Mouse (Mus musculus) CH12.LX (cell line): ENCODE measurements at regions not wholly inside any gene's neighbourhood (a gene's known extent, or its start where the extent isn't known, plus 50 kb on each side); places are given as distances from the start of the nearest gene placed in this dataset.

ENCODE experiments used
- CTCF ChIP-seq, 2 experiments: IDR thresholded peaks in 1 of 2; conservative IDR thresholded peaks in 1 of 2; 2 replicates each; pipeline ENCODE4 v1.5.1; 2011 to 2012; ENCODE audit warnings: low read depth in 2 of 2, low read length in 2 of 2, improper control_type of control experiment in 1 of 2, inconsistent platforms in 1 of 2, mild to moderate bottlenecking in 1 of 2, moderate library complexity in 1 of 2
- EP300 ChIP-seq: IDR thresholded peaks from 2 replicates; pipeline ENCODE4 v1.6.1; 2011; ENCODE audit warnings: low read length, improper control_type of control experiment
- GABPA ChIP-seq: IDR thresholded peaks from 2 replicates; pipeline ENCODE4 v1.6.1; 2012; ENCODE audit warnings: low read depth, low read length, improper control_type of control experiment, inconsistent platforms; ENCODE audit not compliant: insufficient replicate concordance
- HCFC1 ChIP-seq: IDR thresholded peaks from 2 replicates; pipeline ENCODE4 v1.6.1; 2012; ENCODE audit warnings: low read depth, mild to moderate bottlenecking, inconsistent platforms, low read length, improper control_type of control experiment
- MAX ChIP-seq: IDR thresholded peaks from 2 replicates; pipeline ENCODE4 v1.6.1; 2011; ENCODE audit warnings: low read length, improper control_type of control experiment
- MAZ ChIP-seq: IDR thresholded peaks from 2 replicates; pipeline ENCODE4 v1.6.1; 2012; ENCODE audit warnings: low read depth, mild to moderate bottlenecking, inconsistent platforms, low read length, improper control_type of control experiment, moderate library complexity
- NELFE ChIP-seq: IDR thresholded peaks from 2 replicates; pipeline ENCODE4 v1.6.1; 2011; ENCODE audit warnings: low read depth, low read length, improper control_type of control experiment
- POLR2A ChIP-seq: IDR thresholded peaks from 2 replicates; pipeline ENCODE4 v1.6.1; 2011; ENCODE audit warnings: low read depth, mild to moderate bottlenecking, improper control_type of control experiment, low read length
- POLR2AphosphoS2 ChIP-seq: IDR thresholded peaks from 2 replicates; pipeline ENCODE4 v1.6.1; 2011; ENCODE audit warnings: low read depth, low read length, improper control_type of control experiment
- RAD21 ChIP-seq: IDR thresholded peaks from 2 replicates; pipeline ENCODE4 v1.6.1; 2011; ENCODE audit warnings: low read depth, mild to moderate bottlenecking, low read length, improper control_type of control experiment, moderate library complexity
- SIN3A ChIP-seq: IDR thresholded peaks from 2 replicates; pipeline ENCODE4 v1.6.1; 2012; ENCODE audit warnings: low read length, improper control_type of control experiment, inconsistent platforms
- TBP ChIP-seq: conservative IDR thresholded peaks from 2 replicates; pipeline ENCODE4 v1.6.1; 2011; ENCODE audit warnings: low read depth, low read length, improper control_type of control experiment
- ZMIZ1 ChIP-seq: IDR thresholded peaks from 2 replicates; pipeline ENCODE4 v1.6.1; 2012; ENCODE audit warnings: low read depth, mild to moderate bottlenecking, inconsistent platforms, low read length, improper control_type of control experiment
- ZNF384 ChIP-seq: IDR thresholded peaks from 2 replicates; pipeline ENCODE4 v1.6.1; 2012; ENCODE audit warnings: low read depth, low read length, improper control_type of control experiment, inconsistent platforms

- no peak for TF ChIP-seq EP300
- no peak for TF ChIP-seq GABPA
- no peak for TF ChIP-seq HCFC1
- TF ChIP-seq ZMIZ1, result no peak
- no peak for TF ChIP-seq TBP
- no peak for TF ChIP-seq SIN3A
- TF ChIP-seq MAZ, result no peak
- no peak for TF ChIP-seq MAX
- TF ChIP-seq POLR2A, result no peak
- no peak for TF ChIP-seq POLR2AphosphoS2
- no peak for TF ChIP-seq CTCF (conservative IDR thresholded peaks at IDR 0.05 in 1 of 2, IDR thresholded peaks at IDR 0.05 in 1 of 2; ENCODE audit: low read depth in 2 of 2, low read length in 2 of 2)
- TF ChIP-seq RAD21, result no peak
- TF ChIP-seq NELFE, result no peak
- no peak for TF ChIP-seq ZNF384
Measured at GRCm38 (mm10) chr1:61309563-61309962, 329.1 kb upstream of the Pard3b start.
